Mouse (Mus musculus) bone marrow, adult 2 months (tissue): Measurements from ENCODE around the gene Olfr1392.

Experiments
- CTCF ChIP-seq: fragments of 200-500 bp; IDR thresholded peaks from 2 replicates; pipeline ENCODE4 v1.5.1; 2011; ENCODE audit warnings: low read length, control low read depth; ENCODE audit not compliant: control insufficient read depth, insufficient read depth
- POLR2A ChIP-seq: fragments of 200-500 bp; IDR thresholded peaks from 2 replicates; pipeline ENCODE4 v1.6.1; 2011; ENCODE audit warnings: low read depth, mild to moderate bottlenecking, control low read depth, low read length, borderline replicate concordance; ENCODE audit not compliant: control insufficient read depth

DNA sequence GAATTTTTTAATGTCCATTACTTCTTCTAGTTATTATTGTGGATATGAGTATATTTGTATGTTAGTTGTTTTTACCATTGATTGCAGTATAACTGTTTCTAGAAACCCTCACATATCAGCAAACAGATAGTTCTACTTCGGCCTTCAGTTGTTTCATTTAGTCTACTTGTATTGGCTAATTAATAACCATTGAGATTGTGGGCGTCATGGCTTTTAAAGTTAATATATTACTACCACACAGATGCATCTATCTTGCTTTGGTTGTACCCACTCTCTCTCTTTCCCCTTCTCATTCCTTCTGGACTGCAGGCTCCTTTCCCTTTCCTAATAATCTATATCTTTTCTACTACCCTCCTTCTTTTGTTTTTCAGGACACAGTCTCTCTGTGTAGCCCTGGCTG, 25.8 kb upstream of the Olfr1392 start:
- no peak for TF ChIP-seq CTCF
- TF ChIP-seq POLR2A, result no peak
